Mouse (Mus musculus): ENCODE results near the gene Bola1. TPM values are rescaled to one million over a fixed set of nuclear protein-coding genes. Genes with fewer than 3 reads are reported as not detected.

The Bola1 gene
- total and polyA plus RNA-seq, 2 experiments from 2014 or later = 36.8 to 54.6 TPM

DNA sequence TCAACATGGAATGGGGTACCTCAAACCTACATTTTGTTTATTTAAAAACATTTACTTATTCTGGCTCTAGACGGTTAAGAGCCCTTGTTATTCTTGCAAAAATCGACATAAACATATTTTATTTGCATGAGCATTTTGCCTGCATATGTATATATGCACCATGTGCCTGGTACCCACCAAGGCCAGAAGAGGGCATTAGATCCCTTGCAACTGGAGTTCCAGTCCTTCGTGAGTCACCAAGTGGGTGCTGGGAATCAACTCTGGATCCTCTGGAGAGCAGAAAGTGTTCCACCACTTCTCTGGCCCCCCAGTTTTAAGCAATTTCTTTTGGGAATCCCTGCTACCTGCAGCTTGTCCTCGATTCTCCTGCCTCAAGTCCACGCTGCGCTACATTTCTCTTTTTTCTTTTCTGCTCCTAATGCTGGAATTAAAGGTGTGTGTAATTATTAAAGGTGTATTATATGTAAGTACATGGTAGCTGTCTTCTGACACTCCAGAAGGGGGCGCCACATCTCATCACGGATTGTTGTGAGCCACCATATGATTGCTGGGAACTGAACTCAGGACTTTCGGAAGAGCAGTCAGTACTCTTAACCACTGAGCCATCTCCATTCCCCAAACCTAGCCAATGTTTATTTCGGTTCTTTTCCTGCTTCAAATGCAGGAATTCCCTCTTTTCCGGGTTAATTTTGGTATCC lies 23.7 kb downstream of the Bola1 start:
- Histone ChIP-seq H3K9me3 (ENCODE audit: low read length) (no peaks in the 10 kb centered on the region), H3K9ac (replicated peaks; ENCODE audit: low read length, poor library complexity, severe bottlenecking) (no peak overlapping the region), H3K4me2 (ENCODE audit: low read depth, low read length, poor library complexity, severe bottlenecking) (no peak overlapping the region), H3K4me3 (ENCODE audit: low read depth, low read length) (no peak overlapping the region), H3K27me3 (ENCODE audit: insufficient read depth, low read length) (no peaks in the 10 kb centered on the region), H3K27ac (ENCODE audit: low read depth, low read length) (no peak overlapping the region), H3K4me1 (ENCODE audit: insufficient read depth, low read length) (peaks cover 8% of the 10 kb centered on the region; the same call in 1 of the 2 replicates), H3K36me3 (ENCODE audit: insufficient read depth, low read length) (peaks cover 24% of the 10 kb centered on the region)
- 94% methylated on average over 11 of the region's 11 CpGs for WGBS
- TF ChIP-seq CTCF (IDR thresholded peaks at IDR 0.05) = peak; percentile 56
- no peak for ATAC-seq (ENCODE audit: low FRiP score)
- no peak for DNase-seq (ENCODE audit: low spot score)

DNA sequence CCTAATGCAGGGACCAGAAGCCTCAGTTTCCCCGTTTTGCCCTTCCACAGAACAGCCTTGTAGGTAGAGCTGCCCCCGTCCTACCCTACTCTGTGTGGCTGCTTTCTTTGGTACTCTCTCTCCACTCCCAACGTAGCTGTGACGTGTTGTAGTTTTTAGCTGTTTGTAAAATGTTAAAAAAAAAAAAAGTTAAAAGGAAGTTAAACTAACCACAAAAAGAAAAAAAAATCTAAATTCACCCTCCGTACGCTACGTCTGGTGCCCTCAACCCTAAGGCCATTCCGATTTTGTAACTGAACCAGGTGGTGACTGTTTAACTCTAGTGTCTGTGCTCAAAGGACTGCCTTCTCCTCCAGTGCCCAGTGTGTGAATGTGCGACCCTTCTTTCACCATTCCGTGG lies 24.5 kb downstream of the Bola1 start:
- Histone ChIP-seq H3K9me3 (ENCODE audit: low read length) (no peaks in the 10 kb centered on the region), H3K27me3 (ENCODE audit: insufficient read depth, low read length) (no peaks in the 10 kb centered on the region), H3K9ac (replicated peaks; ENCODE audit: low read length, poor library complexity, severe bottlenecking) (no peak overlapping the region), H3K4me3 (ENCODE audit: low read depth, low read length) (no peak overlapping the region), H3K4me1 (ENCODE audit: insufficient read depth, low read length) (peaks cover 8% of the 10 kb centered on the region; the same call in 1 of the 2 replicates), H3K4me2 (ENCODE audit: low read depth, low read length, poor library complexity, severe bottlenecking) (no peak overlapping the region), H3K36me3 (ENCODE audit: insufficient read depth, low read length) (peaks cover 32% of the 10 kb centered on the region), H3K27ac (ENCODE audit: low read depth, low read length) (no peak overlapping the region)
- 90% methylated on average over 10 of the region's 10 CpGs for WGBS
- no peak for TF ChIP-seq CTCF (IDR thresholded peaks at IDR 0.05)
- ATAC-seq (ENCODE audit: low FRiP score) = no peak
- no peak for DNase-seq (ENCODE audit: low spot score)

DNA sequence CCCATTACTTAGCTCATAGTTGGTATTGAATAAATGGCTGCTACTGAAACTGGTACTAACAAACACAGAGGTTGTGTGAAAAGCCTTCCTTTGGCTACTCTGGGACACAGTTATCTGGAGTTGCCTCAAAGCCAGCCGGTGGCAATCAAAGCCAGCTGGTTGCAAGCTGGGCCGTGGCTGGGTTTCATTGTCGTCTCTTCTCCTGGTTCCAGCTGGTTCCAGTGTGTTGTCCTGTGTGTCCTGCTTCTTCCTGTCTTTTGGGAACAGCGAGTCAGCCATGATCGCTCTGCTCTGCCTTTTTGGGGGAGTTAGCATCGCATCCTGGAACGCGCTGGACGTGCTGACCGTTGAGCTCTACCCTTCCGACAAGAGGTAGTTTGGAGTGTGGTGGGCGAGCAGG lies 26.5 kb downstream of the Bola1 start:
- no peak for DNase-seq (ENCODE audit: low spot score)
- H3K27ac ChIP-seq (ENCODE audit: low read depth, low read length) = no peak overlapping the region
- ATAC-seq (ENCODE audit: low FRiP score) = no peak
- peaks cover 48% of the 10 kb centered on the region for H3K36me3 ChIP-seq (ENCODE audit: insufficient read depth, low read length)
- H3K4me1 ChIP-seq (ENCODE audit: insufficient read depth, low read length) = peaks cover 8% of the 10 kb centered on the region; the same call in 1 of the 2 replicates
- no peak overlapping the region for H3K4me2 ChIP-seq (ENCODE audit: low read depth, low read length, poor library complexity, severe bottlenecking)
- WGBS = 70% methylated on average over 12 of the region's 12 CpGs
- no peaks in the 10 kb centered on the region for H3K9me3 ChIP-seq (ENCODE audit: low read length)
- H3K27me3 ChIP-seq (ENCODE audit: insufficient read depth, low read length) = no peaks in the 10 kb centered on the region
- no peak for TF ChIP-seq CTCF (IDR thresholded peaks at IDR 0.05)
- no peak overlapping the region for H3K9ac ChIP-seq (replicated peaks; ENCODE audit: low read length, poor library complexity, severe bottlenecking)
- H3K4me3 ChIP-seq (ENCODE audit: low read depth, low read length) = no peak overlapping the region

DNA sequence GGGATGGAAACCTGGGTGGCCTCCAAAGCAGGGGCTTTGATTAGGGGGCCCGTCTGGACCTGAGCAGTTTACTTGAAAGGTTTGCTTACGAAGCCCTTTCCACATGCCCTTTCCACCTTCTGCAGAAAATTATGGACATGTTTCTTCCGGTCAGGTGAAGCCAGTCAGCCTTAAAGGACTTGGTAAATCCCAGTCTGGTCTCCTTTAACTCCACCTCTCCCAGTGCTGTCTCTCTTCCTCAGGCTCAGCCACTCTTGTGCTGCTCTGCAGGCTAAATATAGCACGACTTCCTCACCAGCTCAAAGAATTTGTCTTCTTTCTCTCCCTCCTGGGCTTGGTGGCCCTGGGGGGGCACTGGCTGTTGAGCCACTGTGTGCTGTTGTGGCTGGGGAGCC lies 37.1 kb downstream of the Bola1 start:
- 21% methylated on average over 4 of the region's 4 CpGs for WGBS
- no peak for DNase-seq (ENCODE audit: low spot score)

DNA sequence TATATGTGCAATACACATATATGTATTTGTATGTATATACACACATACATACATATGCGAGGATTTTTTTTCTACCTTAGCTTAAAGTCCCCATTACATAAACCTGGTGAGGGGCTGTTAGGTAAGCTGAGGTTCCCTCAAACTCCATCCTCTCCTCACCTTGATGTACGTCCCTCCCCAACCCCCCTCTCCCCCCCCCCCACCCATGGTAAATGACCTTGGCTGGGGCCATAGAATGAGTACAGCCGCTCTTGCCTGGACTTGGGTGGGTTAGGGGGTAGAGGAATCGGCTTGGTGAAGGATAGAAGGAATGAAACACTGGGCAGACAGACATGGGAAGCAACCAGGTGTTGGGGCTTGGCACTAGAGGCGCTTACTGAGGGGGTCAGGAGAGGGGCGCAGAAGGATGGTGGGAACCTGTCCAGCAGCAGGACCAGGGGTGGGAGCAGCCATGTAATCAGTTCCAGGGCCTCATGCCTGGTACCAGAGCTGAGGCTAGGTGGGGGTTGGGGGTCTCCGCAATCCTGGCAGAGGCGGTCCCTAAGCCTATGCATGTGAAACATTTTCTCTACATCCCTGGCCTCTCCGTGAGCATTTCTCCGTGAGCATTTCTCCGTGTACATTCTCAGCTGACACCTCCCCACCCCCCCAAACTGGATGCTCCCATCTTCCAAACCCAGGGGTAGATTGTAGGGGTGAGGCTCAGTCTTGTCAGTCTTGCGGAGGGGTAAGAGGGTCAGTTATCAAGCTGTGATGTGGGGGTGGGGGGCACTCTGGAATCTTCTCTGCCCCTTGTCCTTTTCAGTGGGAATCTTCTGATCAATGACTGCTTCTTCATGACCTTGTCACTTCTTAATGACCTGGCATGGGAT lies 37.8 kb downstream of the Bola1 start:
- TF ChIP-seq CTCF (IDR thresholded peaks at IDR 0.05) = no peak
- Histone ChIP-seq H3K9ac (replicated peaks; ENCODE audit: low read length, poor library complexity, severe bottlenecking) (peak overlapping the region; percentile 85), H3K4me2 (ENCODE audit: low read depth, low read length, poor library complexity, severe bottlenecking) (peak overlapping the region; percentile 63), H3K36me3 (ENCODE audit: insufficient read depth, low read length) (peaks cover 11% of the 10 kb centered on the region; the same call in 1 of the 2 replicates), H3K4me3 (ENCODE audit: low read depth, low read length) (peak overlapping the region; percentile 62), H3K9me3 (ENCODE audit: low read length) (no peaks in the 10 kb centered on the region), H3K27ac (ENCODE audit: low read depth, low read length) (peak overlapping the region; percentile 90), H3K4me1 (ENCODE audit: insufficient read depth, low read length) (peaks cover 8% of the 10 kb centered on the region; the same call in 1 of the 2 replicates), H3K27me3 (ENCODE audit: insufficient read depth, low read length) (no peaks in the 10 kb centered on the region)
- DNase-seq (ENCODE audit: low spot score) = peak; percentile 38
- 25% methylated on average over 12 of the region's 12 CpGs for WGBS
- ATAC-seq (ENCODE audit: low FRiP score) = peak; percentile 35

More for the DNA sequence above, 37.1 kb downstream of the Bola1 start:
- peak overlapping the region; percentile 63 for H3K4me2 ChIP-seq (ENCODE audit: low read depth, low read length, poor library complexity, severe bottlenecking)
- H3K9me3 ChIP-seq (ENCODE audit: low read length) = no peaks in the 10 kb centered on the region
- TF ChIP-seq CTCF (IDR thresholded peaks at IDR 0.05) = no peak
- H3K9ac ChIP-seq (replicated peaks; ENCODE audit: low read length, poor library complexity, severe bottlenecking) = peak overlapping the region; percentile 85
- no peak for ATAC-seq (ENCODE audit: low FRiP score)
- H3K36me3 ChIP-seq (ENCODE audit: insufficient read depth, low read length) = peaks cover 13% of the 10 kb centered on the region; the same call in 1 of the 2 replicates
- peak overlapping the region; percentile 62 for H3K4me3 ChIP-seq (ENCODE audit: low read depth, low read length)
- peak overlapping the region; percentile 90 for H3K27ac ChIP-seq (ENCODE audit: low read depth, low read length)
- H3K27me3 ChIP-seq (ENCODE audit: insufficient read depth, low read length) = no peaks in the 10 kb centered on the region
- peaks cover 8% of the 10 kb centered on the region; the same call in 1 of the 2 replicates for H3K4me1 ChIP-seq (ENCODE audit: insufficient read depth, low read length)

Measured in midbrain, postnatal 0 days (tissue).